Mouse (Mus musculus) neutrophil, adult 83 days (primary cell): ENCODE results near the gene Rnf168. TPM values are rescaled to one million over a fixed set of nuclear protein-coding genes. Genes with fewer than 3 reads are reported as not detected.

Experiments used
- total RNA-seq, 2 experiments: library from RNA; stranded (reverse); gene quantifications; one replicate each; pipeline ENCODE4 v1.2.4; 2023

Rnf168 gene
- total RNA-seq, result 10 to 100 TPM; 15.5 to 18.7 TPM

DNA sequence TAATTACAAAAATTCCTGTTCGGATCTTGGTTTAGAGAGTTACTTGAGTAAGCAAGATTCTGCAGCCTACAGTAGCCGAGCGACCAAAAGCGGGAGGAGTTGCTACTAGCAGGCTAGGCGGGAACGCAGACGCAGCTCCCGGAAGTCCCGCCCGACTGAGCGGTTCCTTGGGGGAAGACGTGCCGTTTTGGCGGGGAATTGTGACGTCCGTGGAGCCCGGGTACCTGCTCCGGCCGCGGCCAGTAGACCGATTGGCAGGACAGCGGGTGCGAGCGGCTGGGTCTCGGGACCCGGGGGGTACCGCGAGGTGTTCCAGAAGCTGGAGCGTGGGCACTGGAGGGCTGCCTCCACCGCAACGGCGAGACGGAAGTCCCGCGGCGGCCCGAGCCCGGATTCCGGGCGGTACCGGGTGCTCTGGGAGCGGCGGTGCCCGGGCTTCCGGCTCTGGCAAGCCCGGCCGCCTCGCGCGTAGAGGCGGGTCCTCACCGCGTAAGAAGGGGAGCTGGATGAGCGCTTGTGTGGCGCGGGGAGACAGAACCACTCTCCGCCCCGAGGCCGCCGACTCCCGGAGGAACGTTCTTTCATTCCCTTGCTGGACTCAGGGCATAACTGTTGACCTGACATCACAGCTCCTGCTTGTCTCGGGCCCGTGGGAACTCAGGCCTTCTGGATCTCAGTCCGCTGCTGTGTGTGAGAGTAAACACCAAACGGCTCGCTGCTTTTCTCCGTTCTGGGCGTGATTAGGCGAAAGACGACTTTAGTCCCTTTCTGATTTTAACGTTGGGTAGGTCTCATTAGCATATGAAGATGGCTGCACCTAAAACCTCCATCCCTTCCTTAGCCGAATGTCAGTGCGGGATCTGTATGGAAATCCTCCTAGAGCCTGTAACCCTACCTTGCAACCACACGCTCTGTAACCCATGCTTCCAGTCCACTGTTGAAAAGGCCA is at the start of gene Rnf168:
Gene Rnf168, plus strand, starts transcription at position 152 of the 949 bp plus-strand sequence.

DNA sequence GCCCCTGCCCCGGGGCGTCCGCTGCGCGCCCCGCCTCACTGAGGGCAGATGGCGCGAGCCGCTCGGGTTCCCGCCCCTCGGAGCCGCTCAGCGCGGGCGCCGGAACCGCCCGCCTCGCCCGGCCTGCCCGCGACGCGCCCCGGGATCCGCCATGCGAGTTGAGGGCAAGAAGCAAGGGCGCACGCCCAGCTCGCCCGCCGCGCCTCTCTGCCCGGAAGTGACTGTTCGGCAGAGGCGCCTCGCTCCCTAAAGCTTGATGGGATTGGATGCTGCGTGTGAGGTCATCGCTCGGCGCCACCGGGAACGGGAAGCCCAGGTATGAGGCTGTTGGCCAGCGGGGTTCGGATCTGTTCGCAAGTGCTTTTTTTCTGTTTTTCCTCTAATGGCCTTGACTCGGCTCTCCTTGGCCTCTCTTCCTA is 30.3 kb upstream of the Rnf168 start, which contains the start of the genes Fbxo45 and Wdr53:
Gene Fbxo45, minus strand, starts transcription at position 207 of the 419 bp plus-strand sequence.
Gene Wdr53, plus strand, starts transcription at position 276 of the 419 bp plus-strand sequence.

DNA sequence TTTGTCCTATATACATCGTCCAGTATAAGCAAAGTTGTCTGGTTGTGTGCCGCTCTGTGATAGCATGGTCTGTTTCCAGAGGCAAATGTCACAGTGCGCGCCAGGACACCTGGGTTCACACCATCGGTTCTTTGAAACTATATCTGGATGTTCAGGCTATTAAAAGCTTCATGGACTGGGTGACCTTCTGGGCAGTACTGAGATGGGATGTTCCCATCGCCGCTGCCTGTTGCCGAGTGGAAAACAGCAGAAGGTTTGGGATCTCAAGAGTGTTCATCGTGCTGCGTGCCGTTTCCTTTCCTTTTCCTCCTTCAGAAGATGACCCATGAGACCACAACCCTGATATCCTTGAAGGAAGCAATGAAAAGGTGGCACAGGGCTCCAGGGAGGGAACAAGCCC is 6.0 kb upstream of the Rnf168 start, which contains the start of gene Smco1:
Gene Smco1, plus strand, starts transcription at position 178 of the 400 bp plus-strand sequence.

DNA sequence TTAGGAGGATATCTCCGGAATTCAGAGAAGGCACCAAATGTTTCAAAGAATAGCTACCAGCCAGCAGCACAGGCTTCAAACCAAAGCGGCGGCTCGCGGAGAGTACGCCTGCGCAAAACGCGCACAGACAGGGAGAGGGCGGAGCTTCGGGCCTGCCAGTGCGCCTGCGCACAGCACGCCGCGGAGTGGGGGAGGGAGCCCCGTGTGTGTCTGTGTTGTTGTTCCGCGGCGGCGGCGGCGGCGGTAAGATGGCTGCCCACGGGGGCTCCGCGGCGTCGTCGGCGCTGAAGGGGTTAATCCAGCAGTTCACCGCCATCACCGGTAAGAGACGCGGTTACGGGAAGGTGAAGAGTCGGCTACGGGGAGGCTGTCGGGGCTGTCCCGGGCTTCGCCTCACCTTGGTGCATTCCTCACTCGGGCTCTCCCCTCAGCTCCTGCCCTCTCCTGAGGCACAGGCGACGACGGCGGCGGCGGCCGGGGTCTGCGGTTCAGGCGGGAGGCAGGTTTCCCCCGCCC is 54.8 kb downstream of the Rnf168 start, which contains the start of gene Ubxn7:
Gene Ubxn7, plus strand, starts transcription at position 218 of the 516 bp plus-strand sequence.

Other genes starting within 250 kb of the Rnf168 start
- 100 to 1,000 TPM; 100 to 108 TPM for gene Pak2, start 198.1 kb upstream of the Rnf168 start, total RNA-seq
- gene Pigx, start 177.7 kb upstream of the Rnf168 start, total RNA-seq, result 10 to 100 TPM; 39.5 to 43.8 TPM
- gene Cep19, start 177.7 kb upstream of the Rnf168 start, total RNA-seq, result 10 to 100 TPM; 32.0 to 36.1 TPM
- gene Nrros, start 111.9 kb upstream of the Rnf168 start, total RNA-seq, result 100 to 1,000 TPM; 115 to 137 TPM
- gene Bex6, start 97.6 kb upstream of the Rnf168 start, total RNA-seq, result 1 to 10 TPM; 3.9 to 4.9 TPM
- gene Fbxo45, start 30.3 kb upstream of the Rnf168 start, total RNA-seq, result 1 to 10 TPM; 9.6 to 9.8 TPM
- gene Wdr53, start 30.2 kb upstream of the Rnf168 start, total RNA-seq, result 10 to 100 TPM in 1 of 2 experiments, 1 to 10 TPM in 1; 7.7 to 10.3 TPM
- gene Smco1, start 6.0 kb upstream of the Rnf168 start, total RNA-seq, result under 1 TPM in 1 of 2 experiments, not detected in 1; 0.33 TPM
- gene Ubxn7, start 54.8 kb downstream of the Rnf168 start, total RNA-seq, result 10 to 100 TPM; 41.1 to 51.5 TPM
- not detected for gene Tm4sf19, start 123.0 kb downstream of the Rnf168 start, total RNA-seq
- gene Tctex1d2, start 142.2 kb downstream of the Rnf168 start, total RNA-seq, result 10 to 100 TPM; 18.8 to 19.8 TPM
- 100 to 1,000 TPM in 1 of 2 experiments, 10 to 100 TPM in 1; 95.6 to 106 TPM for gene Pcyt1a, start 153.5 kb downstream of the Rnf168 start, total RNA-seq
- not detected for gene Slc51a, start 210.4 kb downstream of the Rnf168 start, total RNA-seq
- gene Zdhhc19, start 218.8 kb downstream of the Rnf168 start, total RNA-seq, result not detected